Mouse (Mus musculus) intestine, embryonic 14.5 days (tissue): ENCODE results near the gene Lurap1l. TPM values are rescaled to one million over a fixed set of nuclear protein-coding genes. Genes with fewer than 3 reads are reported as not detected.
"Not testable (repeated sequence)": the region's sequence is repeated elsewhere in the genome, so short reads cannot be mapped to it uniquely, and the experiment has no call there.

Source experiments
- ATAC-seq: fragments of 200-750 bp; cut with Nextera tagmentation; replicated peaks from 2 replicates; pipeline ENCODE4 v1.8.0; 2017; ENCODE audit warnings: low read depth, moderate number of reproducible peaks, moderate TSS enrichment, moderate library complexity; ENCODE audit not compliant: low FRiP score, low TSS enrichment
- DNase-seq: peaks from one replicate; pipeline ENCODE4 v3.0.0-alpha.2; 2018; ENCODE audit warnings: low spot score
- H3K27ac ChIP-seq: fragments of 300-500 bp; sonication (generic); 2 replicates; pipeline ENCODE4 v1.5.1; 2014; ENCODE audit warnings: low read depth, mild to moderate bottlenecking, control low read depth
- H3K27me3 ChIP-seq: fragments of 300-500 bp; sonication (generic); replicated peaks from 2 replicates; pipeline ENCODE4 v1.6.1; 2014; ENCODE audit warnings: low read length, control low read depth; ENCODE audit not compliant: control insufficient read depth, insufficient read depth
- H3K36me3 ChIP-seq: fragments of 300-500 bp; sonication (generic); 2 replicates; pipeline ENCODE4 v1.6.1; 2014; ENCODE audit warnings: low read length, control low read depth; ENCODE audit not compliant: control insufficient read depth, insufficient read depth
- H3K4me1 ChIP-seq: fragments of 300-500 bp; sonication (generic); replicated peaks from 2 replicates; pipeline ENCODE4 v1.6.1; 2014; ENCODE audit warnings: low read length, control low read depth, mixed read lengths; ENCODE audit not compliant: control insufficient read depth, insufficient read depth
- H3K4me2 ChIP-seq: fragments of 300-500 bp; sonication (generic); 2 replicates; pipeline ENCODE4 v1.6.1; 2014; ENCODE audit warnings: low read length
- H3K4me3 ChIP-seq: fragments of 300-500 bp; sonication (generic); 2 replicates; pipeline ENCODE4 v1.5.1; 2014; ENCODE audit warnings: low read depth, low read length, control low read depth, mixed read lengths
- H3K9ac ChIP-seq: fragments of 300-500 bp; sonication (generic); 2 replicates; pipeline ENCODE4 v1.6.1; 2014; ENCODE audit warnings: mild to moderate bottlenecking, low read length
- H3K9me3 ChIP-seq: fragments of 300-500 bp; sonication (generic); 2 replicates; pipeline ENCODE4 v1.6.1; 2016; ENCODE audit warnings: low read length, control low read depth; ENCODE audit not compliant: control insufficient read depth
- WGBS: fragments of 180-500 bp; shearing (Covaris S2); extraction: QIAGEN DNeasy Blood & Tissue Kit; methylation state at CpG from one replicate; pipeline ENCODE4 v1.1.7; 2014; 5-methylcytosine and 5-hydroxymethylcytosine counted together
- polyA plus RNA-seq: library from polyadenylated mRNA; unstranded; fragments of >200 nt; fragmentation: Nextera tagmentation; extraction: Ambion mirVana; gene quantifications from 2 replicates; pipeline ENCODE4 v1.2.1, GENCODE M21; 2014

Lurap1l gene
- polyA plus RNA-seq, 1 experiment from 2014 or later, result 15.5 TPM

DNA sequence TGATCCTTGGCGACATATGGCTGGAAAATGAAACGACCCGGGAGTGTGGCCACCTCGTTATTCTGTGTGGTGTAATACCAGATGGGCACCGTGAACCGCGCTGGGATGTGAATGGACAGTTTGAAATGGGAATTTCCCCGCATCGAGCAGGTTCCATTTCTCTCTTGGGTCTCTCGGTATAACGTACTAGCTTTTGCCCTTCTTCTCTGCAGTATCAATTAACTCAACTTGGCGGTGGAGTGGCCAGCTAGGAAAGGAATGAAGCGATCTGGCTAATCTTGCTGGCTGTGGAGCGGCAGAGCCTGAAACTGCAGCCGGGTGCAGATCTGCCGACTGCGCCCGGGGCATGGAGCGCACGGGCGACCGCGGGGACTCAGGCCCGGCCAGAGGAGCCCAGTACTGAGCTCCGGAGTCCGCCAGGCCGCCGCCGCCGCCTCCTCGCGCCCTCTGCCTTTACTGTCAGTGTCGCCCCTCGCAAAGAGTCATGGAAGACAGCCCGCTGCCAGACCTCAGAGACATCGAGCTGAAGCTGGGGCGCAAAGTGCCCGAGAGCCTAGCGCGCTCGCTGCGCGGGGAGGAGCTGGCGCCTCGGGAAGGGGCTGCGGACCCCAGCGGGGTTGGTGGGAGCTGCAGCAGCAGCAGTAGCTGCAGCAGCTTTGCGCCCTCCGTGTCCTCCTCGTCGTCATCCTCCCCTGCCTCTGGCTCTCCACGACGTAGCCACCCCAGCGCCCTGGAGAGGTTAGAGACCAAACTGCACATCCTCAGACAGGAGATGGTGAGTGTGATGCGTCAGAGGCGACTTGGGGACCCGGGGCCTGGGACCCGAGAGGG is 640 bp downstream of the Lurap1l start:
- WGBS, result 0% methylated on average over 55 of the region's 58 CpGs
- H3K27me3 ChIP-seq, result no peaks in the 10 kb centered on the region
- ATAC-seq, result peak; percentile 71
- H3K4me1 ChIP-seq, result no peaks in the 10 kb centered on the region
- H3K9ac ChIP-seq, result peak overlapping the region; percentile 67
- H3K27ac ChIP-seq, result peak overlapping the region; percentile 62
- DNase-seq, result peak; percentile 84
- no peaks in the 10 kb centered on the region for H3K36me3 ChIP-seq
- H3K4me3 ChIP-seq, result peak overlapping the region; percentile 83
- H3K9me3 ChIP-seq, result no peaks in the 10 kb centered on the region
- peak overlapping the region; percentile 86 for H3K4me2 ChIP-seq

DNA sequence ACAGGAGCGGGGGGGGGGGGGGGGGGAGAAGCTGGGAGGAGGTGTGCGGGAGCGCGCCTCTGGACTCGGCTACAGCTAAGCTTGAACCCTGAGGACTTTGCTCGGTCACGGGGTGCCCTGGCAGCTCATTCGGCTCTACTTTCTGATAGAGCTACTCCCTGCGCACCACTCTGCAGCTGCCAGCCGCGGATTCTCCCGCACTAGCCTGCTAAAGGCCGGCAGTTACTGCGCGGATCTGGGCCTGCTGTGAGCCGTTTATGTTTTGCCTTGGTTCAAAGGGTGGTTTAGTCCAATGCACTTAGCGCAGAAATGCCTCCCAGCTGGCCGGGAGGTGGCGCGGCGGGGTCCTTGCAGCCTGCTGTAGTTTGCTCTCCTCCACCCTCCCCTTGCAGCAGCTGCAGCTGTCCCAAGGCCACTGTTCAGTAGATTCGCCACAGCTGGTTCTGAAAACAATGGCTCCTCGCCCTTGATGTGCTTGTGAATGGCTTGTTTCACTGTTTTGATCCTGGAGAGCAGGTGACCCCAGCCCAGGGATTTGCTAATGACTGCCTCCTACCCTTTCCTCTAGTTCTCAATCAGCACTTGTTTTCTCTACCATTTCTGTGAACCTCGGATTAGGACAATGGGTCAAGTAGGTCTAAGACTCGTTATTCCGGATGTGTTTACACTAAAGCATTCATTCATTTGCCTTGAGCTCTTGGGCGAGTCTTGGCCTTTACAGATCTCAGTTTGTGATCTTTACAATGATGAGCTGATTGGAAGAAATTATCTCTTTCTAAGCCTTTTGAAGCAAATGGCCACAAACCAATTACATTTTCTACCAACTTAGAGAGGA is 1.5 kb downstream of the Lurap1l start:
- H3K27ac ChIP-seq, result peak overlapping the region; percentile 62
- H3K27me3 ChIP-seq, result no peaks in the 10 kb centered on the region
- H3K4me3 ChIP-seq, result peak overlapping the region; percentile 83
- H3K4me1 ChIP-seq, result no peaks in the 10 kb centered on the region
- peak overlapping the region; percentile 86 for H3K4me2 ChIP-seq
- ATAC-seq (peak; percentile 87), DNase-seq (peak; percentile 90)
- no peaks in the 10 kb centered on the region for H3K36me3 ChIP-seq
- H3K9ac ChIP-seq, result peak overlapping the region; percentile 67
- WGBS, result 3% methylated on average over 23 of the region's 27 CpGs
- H3K9me3 ChIP-seq, result no peaks in the 10 kb centered on the region

DNA sequence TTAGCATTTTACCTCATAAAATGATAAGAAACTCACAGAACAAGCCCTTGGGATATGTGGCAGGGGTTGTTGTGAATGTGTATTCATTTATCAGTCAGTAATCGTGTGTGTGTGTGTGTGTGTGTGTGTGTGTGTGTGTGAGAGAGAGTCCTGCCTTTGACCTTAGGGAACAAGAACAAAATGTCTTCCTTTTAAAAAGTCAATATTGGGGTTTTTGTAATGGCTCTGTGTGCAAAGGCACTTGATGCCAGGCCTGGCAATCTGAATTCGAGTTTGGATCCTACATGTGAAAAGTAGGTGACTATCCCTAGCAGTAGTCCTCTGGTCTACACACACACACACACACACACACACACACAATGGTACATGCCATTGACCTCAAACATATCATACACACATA is 4.8 kb downstream of the Lurap1l start:
- DNase-seq, result no peak
- Histone ChIP-seq H3K27me3 (no peaks in the 10 kb centered on the region), H3K27ac (no peak overlapping the region), H3K9me3 (no peaks in the 10 kb centered on the region), H3K4me1 (no peaks in the 10 kb centered on the region), H3K4me2 (no peak overlapping the region), H3K9ac (no peak overlapping the region), H3K36me3 (no peaks in the 10 kb centered on the region), H3K4me3 (no peak overlapping the region)
- ATAC-seq, result no peak
- 75% methylated on average over 2 of the region's 2 CpGs for WGBS

DNA sequence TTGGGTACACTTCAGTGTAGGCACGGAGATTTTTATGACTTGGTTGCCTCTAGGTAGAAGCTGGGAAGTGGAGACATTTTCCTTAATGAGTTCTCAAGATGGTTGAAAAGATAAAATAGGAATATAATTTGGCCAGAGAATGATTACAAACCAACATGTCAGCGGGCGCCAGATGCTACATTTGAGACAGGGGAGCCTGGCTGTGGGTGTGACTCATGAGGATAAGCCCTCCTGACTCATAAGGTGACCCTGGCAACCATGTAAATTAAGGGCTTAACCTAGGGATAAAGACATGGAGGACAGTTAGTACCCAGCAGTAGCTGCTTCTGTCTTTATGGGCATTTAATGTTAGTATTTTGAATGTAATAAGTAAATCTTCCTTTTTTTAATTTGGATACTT is 6.2 kb downstream of the Lurap1l start:
- Histone ChIP-seq H3K4me3 (no peak overlapping the region), H3K9ac (no peak overlapping the region), H3K36me3 (no peaks in the 10 kb centered on the region), H3K27me3 (no peaks in the 10 kb centered on the region), H3K27ac (no peak overlapping the region), H3K4me2 (no peak overlapping the region), H3K4me1 (no peaks in the 10 kb centered on the region), H3K9me3 (no peaks in the 10 kb centered on the region)
- ATAC-seq (no peak), DNase-seq (no peak)
- 83% methylated on average over 3 of the region's 3 CpGs for WGBS

DNA sequence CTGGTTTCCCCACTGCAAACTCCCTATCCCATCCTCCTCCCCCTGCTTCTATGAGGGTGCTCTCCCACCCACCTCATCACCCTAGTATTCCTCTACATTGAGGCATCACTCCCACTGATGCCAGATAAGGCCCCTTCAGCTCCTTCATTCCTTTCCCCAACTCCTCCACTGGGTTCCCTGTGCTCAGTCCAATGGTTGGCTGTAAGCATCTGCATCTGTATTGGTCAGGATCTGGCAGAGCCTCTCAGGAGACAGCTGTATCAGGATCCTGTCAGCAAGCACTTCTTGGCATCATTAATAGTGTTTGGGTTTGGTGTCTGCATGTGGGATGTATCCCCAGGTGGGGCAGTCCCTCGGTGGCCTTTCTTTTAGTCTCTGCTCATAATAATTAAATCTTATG is 6.7 kb downstream of the Lurap1l start:
- H3K9ac ChIP-seq, H3K36me3 ChIP-seq, H3K4me1 ChIP-seq, H3K9me3 ChIP-seq, ATAC-seq, H3K27ac ChIP-seq, DNase-seq, H3K27me3 ChIP-seq, H3K4me2 ChIP-seq, H3K4me3 ChIP-seq: not testable (repeated sequence)
- 55% methylated on average over 1 of the region's 1 CpGs for WGBS

DNA sequence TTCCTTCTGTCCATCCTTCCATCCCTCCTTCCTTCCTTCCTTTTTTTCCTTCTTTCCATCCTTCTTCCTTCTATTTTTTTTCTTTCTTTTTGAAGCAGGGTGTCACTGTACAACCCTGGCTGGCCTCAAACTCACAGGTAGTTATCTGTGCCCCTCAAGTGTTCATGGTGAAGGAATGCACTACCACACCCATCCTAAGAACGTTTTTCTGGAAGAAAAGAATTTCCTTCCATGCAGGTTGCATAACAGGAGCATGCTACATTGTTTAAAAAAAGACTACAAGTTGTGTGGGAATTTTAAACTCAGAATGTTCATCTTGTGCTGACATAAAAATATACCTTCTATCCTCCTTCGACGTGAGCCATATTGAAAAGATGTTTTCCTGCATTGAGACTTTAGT is 7.4 kb downstream of the Lurap1l start:
- no peak overlapping the region for H3K27ac ChIP-seq
- H3K9me3 ChIP-seq, result no peaks in the 10 kb centered on the region
- H3K4me2 ChIP-seq, result no peak overlapping the region
- DNase-seq, result no peak
- no peaks in the 10 kb centered on the region for H3K36me3 ChIP-seq
- no peak overlapping the region for H3K4me3 ChIP-seq
- H3K4me1 ChIP-seq, result no peaks in the 10 kb centered on the region
- no peak overlapping the region for H3K9ac ChIP-seq
- no peaks in the 10 kb centered on the region for H3K27me3 ChIP-seq
- no peak for ATAC-seq
- 72% methylated on average over 3 of the region's 3 CpGs for WGBS

DNA sequence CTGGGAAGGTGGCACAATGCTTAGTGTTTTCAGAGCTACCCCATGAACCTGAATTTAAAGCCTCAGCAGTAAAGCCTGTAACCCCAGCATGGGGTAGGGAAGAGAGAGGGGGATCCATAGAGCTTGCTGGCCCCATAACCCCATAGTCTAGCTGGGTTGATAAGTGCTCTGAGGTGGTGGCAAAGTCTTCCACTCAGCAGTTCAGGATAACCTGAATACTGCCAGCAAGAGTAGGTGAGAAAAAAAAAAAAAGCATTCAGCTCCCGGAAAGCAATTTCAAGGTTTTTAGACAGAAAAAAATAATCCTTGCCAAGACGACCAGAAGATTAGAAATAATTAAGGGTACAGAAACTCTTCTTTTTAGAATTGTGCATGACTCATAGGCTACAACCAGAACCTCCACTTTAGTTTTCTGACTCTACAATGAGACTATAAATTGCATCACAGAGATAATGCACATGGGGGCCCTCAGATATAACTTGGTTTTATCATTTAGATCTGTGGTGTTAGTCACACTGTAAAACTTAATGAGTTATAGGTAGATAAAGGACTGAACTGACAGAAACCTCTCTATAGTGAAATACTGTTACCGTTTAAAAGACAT is 8.2 kb downstream of the Lurap1l start:
- Histone ChIP-seq H3K4me1 (no peaks in the 10 kb centered on the region), H3K9me3 (no peaks in the 10 kb centered on the region), H3K27ac (no peak overlapping the region), H3K4me3 (no peak overlapping the region), H3K36me3 (no peaks in the 10 kb centered on the region), H3K27me3 (no peaks in the 10 kb centered on the region), H3K4me2 (no peak overlapping the region), H3K9ac (no peak overlapping the region)
- no peak for ATAC-seq
- no peak for DNase-seq
- 70% methylated on average over 3 of the region's 3 CpGs for WGBS

DNA sequence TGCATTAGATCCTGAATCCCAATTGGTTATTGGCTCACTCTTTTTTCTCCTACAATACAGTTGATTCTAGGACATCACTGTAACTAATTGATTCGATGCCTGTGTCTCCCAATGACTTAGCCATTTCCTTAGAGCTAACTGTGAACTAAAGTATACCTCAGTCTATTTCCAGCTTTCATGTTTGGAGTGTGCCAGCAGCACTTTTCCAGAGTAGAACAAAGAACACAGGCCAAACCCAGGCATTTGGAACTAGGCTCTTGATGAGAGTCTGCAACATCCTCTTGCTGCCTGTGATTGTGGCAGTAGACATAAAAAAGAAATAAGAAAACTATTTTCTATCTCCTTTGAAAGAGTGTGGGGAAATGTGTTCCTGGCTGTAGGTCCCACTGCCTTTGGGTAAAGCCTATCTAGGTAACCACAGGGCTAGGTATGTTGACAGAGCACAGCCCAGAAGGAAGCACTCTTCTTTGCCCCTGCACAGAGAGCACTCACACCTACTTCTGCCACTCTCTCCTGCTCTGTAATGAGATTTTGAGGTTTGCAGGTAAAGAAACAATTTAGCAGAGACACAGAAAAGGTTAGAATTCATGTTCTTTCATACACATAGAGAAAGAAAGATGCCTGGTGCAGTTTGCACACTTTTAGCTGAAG is 8.9 kb downstream of the Lurap1l start:
- no peak overlapping the region for H3K9ac ChIP-seq
- no peaks in the 10 kb centered on the region for H3K4me1 ChIP-seq
- WGBS, result 80% methylated on average over 1 of the region's 1 CpGs
- no peak overlapping the region for H3K27ac ChIP-seq
- H3K9me3 ChIP-seq, result no peaks in the 10 kb centered on the region
- no peak for ATAC-seq
- DNase-seq, result no peak
- no peak overlapping the region for H3K4me3 ChIP-seq
- H3K27me3 ChIP-seq, result no peaks in the 10 kb centered on the region
- H3K36me3 ChIP-seq, result no peaks in the 10 kb centered on the region
- no peak overlapping the region for H3K4me2 ChIP-seq
